Mouse (Mus musculus) ES-CJ7 (cell line): ENCODE measurements around the gene Galk1.

Experiments used
- DNase-seq: peaks from one replicate; pipeline ENCODE4 v3.0.0; 2011; ENCODE audit warnings: low read depth, low spot score

Galk1 gene

DNA sequence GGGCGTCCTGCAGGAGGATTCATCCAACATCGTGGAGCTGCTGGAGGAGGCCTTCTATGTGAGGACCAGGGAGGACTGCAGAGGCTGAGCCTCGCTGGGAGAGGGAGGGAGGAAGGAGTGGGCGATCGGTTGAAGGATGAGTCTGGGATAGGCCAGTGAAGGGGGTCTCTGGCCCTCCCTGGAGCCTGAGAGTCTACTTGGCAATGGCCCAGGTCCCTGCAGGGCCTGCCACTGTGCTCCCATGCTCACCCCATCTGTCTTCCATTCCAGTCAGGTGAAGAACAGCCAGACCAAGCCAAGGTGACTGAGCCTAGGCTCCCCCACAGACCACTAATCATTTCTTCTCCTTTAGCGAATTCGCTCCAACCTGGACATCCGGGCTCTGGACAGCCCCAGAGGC, 29.2 kb downstream of the Galk1 start:
- DNase-seq: no peak

DNA sequence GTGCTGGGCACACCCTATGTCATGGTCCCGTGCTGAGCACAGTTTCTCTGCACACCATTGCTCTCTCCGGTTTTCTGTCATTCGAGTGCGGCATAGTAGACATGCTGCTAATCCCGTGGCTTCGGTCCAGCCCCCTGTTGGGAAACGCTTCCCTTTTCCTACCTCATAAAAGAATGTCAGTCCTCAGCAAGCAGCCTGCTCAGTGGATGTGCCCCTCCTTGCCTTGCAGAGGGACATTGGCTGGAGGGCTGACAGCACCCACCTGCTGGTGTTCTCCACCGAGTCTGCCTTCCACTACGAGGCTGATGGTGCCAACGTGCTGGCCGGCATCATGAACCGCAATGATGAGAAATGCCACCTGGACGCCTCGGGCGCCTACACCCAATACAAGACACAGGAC, 30.0 kb downstream of the Galk1 start:
- DNase-seq: no peak

DNA sequence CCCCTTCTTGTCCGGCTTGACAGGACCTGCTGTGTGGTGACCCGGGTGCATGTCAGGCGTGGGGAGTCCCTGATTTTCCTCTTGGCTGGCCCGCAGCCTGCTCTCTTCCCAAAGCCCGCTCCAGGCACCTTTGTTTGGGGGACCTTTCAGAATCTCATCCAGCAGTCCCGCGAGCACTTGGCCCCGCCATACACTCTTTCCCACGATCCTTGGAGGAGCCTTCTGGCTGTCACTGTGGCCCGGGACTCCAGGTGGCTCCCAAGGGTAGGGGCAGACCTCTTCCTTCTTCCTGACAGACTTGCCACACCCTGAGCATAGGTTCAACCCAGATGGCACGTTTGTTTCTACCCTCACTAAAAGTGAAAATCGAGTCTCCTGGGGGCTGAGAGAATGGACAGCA, 37.0 kb downstream of the Galk1 start:
- DNase-seq: no peak

DNA sequence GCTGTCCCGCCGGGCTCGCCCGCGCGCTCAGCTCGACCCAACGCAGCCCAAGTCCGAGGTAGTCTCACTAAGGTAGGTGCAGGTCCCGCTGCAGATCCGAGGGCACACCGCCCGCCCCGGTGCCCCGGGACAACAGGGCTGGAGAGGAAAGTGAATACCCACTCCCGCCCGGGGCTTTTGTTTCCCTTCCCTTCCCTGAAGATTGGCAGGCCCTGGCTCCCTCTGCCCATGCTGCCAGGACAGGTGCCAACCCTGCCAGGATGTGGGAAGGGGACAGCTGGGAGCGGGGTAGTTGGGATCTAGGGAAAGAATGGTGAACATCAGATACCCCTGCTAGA, 37.5 kb downstream of the Galk1 start:
- no peak for DNase-seq

DNA sequence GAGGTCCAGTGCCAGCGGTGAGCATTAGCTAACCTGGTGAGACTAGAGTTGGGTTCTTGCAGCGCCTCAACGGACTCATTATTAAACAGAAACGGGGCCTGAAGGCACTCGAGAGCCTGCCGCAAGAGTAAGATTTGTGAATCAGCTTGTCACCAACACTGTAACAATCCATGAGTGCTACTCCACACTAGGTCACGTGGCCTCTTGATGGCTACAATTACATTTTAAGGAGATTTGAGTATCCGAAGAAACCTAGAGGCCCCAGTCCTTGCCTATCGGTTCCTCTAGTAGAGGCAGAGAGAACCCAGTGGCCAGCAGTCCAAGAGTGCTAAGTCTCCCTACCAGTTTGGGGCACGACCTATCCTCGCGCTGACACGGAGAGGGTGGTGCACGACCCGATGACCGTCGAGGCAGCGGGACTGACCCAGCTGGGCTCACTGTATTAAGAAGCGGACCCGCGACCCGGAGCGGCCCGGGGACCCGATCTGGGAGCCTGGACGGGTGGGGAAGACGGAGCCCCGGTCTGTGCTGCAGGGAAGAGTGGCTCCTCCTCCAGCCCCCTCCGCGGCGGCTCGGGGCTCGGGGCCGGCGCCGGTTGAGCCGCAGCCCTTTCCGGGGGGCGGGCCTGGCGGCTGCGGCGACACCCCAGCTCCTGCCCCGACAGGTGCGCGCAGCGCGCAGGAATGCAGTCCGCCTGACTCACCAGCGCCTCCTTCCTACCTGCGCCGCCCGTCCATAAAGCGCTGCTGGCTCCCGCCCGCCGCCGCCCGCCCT, 38.0 kb downstream of the Galk1 start, which contains the start of gene Itgb4:
Gene Itgb4 (plus strand): TSS at position 401 of the 774 bp plus-strand sequence.
- DNase-seq: peak; percentile 40

DNA sequence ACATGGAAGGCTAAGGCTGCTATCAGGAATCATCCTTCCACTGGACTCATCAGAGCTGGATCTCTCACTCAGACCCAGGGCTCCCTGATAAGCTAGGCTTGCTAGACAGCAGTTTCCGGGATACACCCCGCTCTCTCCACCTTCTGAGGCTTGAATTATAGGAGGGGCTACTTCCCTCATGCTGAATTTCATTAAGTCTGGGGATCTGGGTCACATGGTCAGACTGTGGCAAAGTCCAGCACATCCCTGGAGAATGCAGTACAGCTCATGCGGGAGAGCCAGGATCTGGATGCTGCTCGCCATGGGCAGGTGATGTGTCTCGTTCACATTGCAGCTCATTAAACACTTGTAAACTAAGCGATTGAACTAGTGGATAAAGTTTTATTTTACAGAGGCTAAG, 41.5 kb downstream of the Galk1 start:
- DNase-seq: peak; percentile 72

DNA sequence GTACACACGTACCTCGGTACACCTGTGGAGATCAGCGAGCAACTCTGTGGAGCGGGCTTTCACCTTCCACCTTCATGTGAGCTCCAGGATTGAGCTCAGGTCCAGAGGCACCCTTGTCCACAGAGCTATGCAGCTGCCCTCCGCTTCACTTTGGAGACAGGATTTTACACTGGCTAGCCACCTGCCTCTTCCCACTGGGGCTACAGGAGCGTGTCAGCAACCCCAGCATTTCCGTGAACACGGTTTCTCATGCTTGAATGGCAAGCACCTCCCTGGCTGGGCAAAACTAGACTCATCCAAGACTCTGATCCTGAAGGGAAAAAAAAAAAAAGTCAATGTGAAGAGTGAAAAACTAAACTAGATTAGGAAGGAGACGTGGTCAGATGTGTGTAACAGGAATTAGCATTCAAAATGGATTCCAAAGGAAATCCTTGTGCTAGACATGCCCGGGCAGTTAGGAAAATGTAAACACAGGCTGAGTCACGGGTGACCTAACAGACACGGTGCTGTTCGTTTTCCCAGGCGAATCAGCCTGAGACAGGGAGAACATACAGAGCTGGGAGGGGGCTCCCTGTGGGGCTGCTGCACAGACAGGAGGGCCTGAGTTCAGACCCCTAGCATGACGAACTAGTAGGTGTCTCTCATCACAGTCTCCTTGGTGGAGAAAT, 42.4 kb downstream of the Galk1 start:
- peak; percentile 57 for DNase-seq

DNA sequence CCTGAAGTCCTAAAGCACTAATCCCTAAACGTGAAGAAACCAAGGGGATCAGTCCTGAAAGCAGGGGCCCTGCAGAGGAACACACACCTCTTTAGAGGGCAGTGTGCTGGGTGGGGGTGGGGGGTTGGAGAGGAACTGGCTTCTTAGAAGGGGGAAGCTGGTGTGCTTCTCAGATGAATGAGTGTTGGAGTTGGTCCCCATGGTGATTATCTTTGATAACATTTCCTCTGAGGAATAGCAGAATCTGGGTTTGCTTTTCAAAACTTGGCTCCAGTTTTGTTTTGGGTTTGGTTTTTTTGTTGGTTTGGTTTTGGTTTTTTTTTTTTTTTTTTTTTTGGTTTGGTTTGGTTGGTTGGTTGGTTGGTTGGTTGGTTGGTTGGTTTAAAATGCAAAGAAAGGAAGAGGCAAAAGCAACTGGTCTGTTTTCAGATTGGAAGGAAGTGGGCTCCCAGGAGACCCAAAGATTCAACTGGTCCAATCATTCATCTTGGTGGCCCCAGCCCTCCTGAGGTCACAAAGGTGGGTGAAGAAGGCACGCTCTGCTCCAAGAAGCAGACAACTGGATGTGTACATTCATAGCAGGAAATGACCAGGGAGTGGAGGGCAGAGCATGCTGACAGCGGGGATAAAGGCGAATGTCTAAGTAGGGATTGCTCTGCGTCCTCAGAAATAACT, 43.7 kb downstream of the Galk1 start:
- DNase-seq: no peak

DNA sequence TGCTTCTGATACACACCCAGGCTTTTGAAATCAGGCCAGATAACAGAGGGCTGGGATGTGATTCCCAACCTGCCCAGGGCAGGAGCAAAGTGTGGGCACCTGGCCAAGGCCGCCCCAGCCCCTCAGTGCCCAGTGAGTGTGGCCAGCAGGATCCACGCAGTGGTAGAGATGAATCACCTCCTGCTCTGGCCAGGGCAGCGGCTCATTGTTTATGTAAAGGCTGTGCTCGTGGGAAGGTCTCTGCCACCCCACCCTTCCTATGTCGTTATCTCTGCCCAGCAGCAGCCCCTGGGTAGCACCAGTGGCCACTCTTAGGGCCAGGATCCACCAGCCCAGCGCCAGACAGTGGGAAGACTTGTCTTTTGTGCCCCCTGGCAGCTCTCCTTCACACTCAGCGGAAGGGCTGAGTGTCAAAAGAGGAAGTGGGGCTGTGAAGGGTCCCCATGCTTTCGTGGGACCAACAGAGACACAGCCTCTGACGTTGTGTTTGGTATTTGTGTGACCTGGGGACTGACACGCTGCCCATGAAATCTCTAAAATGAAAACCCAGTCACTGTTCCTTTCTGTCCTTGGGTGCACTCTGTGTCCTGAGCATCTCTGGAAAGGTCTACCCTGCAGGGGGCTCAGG, 47.4 kb downstream of the Galk1 start:
- no peak for DNase-seq

DNA sequence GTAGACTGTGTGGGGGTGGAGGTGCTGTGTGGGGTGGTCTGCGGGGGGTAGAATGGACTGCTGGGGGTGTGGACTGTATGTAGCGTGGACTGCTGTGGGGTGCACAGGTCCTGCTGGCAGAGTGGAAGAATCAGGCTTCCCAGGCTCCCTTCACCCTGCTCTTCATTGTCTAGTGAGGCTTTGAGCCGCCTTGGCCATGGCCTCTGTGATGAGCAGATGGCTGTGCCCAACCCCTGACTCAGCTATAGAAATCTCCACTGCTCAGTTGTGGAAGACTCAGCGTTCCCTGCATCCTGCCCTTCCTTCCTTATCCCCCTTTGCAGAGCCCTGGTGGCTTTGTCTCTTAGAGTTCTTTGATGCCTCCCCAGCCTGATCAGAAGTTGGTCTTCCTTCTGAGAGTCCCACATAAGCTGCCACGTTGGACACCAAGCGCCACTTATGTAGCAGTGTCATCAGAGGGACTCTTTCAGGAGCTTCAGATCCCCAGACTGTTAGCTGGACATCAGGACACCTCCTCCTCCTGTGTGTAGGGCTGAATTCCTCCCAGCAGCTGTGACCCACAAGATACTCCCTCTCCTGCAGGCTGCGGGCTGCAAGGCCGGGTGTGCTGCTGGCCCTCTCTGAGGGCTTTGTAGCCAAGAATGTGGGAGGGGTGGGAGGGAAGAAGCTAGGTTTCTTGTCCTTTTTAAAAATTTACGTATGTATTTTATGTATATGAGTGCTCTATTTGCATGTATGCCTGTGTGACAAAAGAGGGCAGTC, 49.7 kb downstream of the Galk1 start:
- no peak for DNase-seq

DNA sequence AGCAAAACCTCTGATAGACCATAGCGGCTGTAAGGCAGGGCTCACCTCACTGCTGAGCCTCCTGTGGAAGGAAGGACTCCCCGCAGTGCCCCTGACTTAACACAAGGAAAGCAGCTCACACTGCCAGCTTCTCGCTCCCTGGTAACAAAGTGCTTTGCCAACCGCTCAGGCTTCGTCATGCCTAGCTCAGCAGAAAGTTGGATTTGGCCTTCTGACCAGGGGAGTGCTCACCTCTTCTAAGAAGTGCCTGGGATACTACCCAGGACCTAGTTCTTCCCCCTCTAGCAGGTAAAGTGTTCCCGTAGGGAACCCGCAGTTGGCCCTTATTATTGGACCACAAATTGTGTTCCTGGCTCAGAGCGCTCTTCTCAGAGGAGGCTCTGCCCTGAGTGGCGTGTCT, 53.5 kb downstream of the Galk1 start:
- no peak for DNase-seq
